Mouse (Mus musculus) retina, embryonic 14.5 days (tissue): ENCODE results near the gene Igfbp5.

Source experiments
- DNase-seq: peaks from one replicate; pipeline ENCODE4 v3.0.0-alpha.2; 2015; ENCODE audit warnings: low spot score

The Igfbp5 gene

GRCm38 (mm10) chr1:72874287-72875211, at the start of gene Igfbp5:
Igfbp5 (minus strand) TSS chr1:72874884.
- peak; percentile 62 for DNase-seq

- no peak for DNase-seq
These were observed 40.1 kb upstream of the Igfbp5 start for GRCm38 (mm10) chr1:72914815-72915214.

- DNase-seq: no peak
These were observed 38.4 kb upstream of the Igfbp5 start for GRCm38 (mm10) chr1:72913073-72913472.

- DNase-seq: no peak
These were observed 21.1 kb upstream of the Igfbp5 start for GRCm38 (mm10) chr1:72895821-72896220.

GRCm38 (mm10) chr1:72887910-72888309, 13.2 kb upstream of the Igfbp5 start:
- DNase-seq: no peak

GRCm38 (mm10) chr1:72885819-72886169, 11.1 kb upstream of the Igfbp5 start:
- no peak for DNase-seq

GRCm38 (mm10) chr1:72885111-72885818, 10.6 kb upstream of the Igfbp5 start:
- DNase-seq: no peak

GRCm38 (mm10) chr1:72879319-72879634, 4.6 kb upstream of the Igfbp5 start:
- no peak for DNase-seq

DNA sequence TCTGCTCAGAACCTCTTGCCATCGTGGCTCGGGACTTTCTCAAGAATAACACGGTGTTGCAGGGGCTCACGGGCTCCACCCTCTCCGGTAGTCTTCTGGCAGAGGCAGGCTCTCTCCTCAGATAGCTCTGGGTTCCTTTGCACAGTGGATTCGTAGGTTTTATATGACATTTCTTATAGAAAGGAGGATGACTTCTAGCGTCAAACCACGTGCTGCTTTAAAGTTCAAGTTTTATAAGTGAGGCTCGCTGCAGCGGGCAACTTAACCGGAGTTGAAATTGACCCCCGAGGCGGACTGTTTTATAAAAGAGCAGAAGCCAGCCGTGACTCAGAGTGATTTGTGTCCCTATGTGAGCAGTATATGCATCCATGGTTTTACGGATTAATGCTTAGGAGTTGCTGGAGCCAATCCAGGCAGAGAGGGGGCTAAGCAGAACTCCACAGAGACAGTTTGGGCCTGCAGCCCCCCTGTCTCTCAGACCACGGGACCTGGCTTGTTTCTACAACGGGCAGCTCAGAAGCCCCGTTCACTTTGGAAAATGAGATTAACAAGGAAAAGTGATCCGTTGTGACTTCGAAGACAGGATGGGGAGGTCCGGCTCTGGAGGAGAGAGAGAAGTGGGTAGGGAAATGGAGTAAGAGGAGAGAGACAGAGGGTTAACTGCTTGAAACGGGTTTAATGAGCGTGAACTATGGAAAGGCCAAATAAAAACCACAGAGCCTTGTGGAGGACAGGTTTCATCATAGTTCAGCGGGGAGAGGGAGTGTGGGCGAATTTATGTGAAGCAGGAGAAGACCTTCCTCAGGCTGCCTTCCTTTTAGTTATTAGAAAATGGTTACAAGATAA, 4.0 kb upstream of the Igfbp5 start:
- DNase-seq: no peak

GRCm38 (mm10) chr1:72877892-72878291, 3.2 kb upstream of the Igfbp5 start:
- DNase-seq: peak; percentile 71

DNA sequence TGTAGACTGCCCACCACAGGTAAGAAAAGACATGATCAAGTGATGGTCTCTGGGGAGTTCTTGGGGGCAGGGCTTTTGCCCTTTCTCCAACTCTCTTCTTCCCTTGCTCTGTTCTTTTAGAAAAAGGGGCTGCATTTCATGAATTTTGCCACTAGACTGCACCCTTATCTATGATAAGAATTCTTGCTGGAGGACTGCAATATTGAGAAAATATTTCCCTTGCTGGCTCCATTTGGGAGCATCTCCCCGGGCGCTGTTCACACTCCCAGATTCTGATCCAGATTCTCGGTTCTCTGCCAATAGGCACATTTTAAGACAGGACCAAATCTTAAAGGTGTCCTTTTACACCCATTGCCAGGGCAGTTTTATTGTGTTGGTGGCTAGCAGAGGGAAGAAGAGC, 1.4 kb upstream of the Igfbp5 start:
- peak; percentile 43 for DNase-seq

GRCm38 (mm10) chr1:72875708-72876107, 1.0 kb upstream of the Igfbp5 start:
- no peak for DNase-seq

DNA sequence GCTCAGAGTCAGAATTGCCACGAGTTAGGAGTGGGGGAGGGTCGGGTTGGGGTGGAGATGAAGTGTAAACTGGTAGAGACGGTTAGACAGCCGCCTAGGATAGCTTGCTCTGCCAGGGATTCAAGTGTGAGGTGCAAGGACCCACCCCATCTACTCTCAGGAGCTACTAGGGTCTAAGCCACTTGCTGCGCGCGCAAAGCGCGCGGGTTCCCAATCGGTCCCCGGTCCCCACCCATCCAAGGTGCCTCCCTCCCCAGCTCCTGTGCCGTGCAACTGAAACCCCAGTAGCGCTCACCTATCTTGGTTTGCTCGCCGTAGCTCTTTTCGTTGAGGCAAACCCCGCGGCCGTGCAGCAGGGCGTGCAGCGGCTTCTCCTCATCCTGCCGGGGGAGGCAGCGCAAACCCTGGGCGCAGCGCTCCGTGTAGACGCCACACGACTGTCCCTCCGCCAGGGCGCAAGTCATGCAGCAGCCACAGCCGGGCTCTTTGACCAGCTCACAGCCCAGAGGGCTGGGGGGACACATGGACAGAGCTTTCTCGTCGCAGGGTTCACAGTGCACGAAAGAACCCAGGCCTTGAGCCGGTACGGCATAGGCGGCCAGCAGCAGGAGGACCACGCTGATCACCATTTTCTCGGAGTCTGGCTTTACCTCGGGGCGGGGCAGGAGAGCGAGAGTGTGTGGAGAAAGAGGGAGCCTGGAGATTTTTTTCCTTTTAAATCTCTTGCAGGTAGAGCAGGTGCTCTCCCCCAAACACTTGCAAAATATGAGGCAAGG, 985 bp downstream of the Igfbp5 start:
- peak; percentile 66 for DNase-seq

DNA sequence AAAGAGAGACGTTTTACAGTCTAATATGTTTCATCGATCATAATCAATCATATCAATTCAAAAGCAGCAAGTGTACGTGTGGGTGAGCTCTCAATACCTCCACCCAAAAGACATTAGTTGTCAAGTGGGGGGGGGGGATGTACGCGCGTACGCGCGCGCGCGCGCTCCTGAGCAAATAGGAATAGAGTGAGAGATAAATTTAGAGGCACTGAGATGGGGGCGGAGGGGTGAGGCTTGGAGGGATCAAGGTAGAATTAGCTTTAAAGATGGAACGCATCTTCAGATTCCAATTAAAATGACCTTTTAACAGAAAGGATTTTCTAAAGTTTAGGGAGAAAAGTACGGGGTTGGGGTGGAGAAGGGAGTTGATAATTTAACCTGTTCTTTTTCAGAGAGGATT, 1.6 kb downstream of the Igfbp5 start:
- DNase-seq: no peak

- DNase-seq: peak; percentile 92
These were observed 2.2 kb downstream of the Igfbp5 start for GRCm38 (mm10) chr1:72872521-72872920.

- DNase-seq: peak; percentile 61
These were observed 2.8 kb downstream of the Igfbp5 start for GRCm38 (mm10) chr1:72871697-72872411.

DNA sequence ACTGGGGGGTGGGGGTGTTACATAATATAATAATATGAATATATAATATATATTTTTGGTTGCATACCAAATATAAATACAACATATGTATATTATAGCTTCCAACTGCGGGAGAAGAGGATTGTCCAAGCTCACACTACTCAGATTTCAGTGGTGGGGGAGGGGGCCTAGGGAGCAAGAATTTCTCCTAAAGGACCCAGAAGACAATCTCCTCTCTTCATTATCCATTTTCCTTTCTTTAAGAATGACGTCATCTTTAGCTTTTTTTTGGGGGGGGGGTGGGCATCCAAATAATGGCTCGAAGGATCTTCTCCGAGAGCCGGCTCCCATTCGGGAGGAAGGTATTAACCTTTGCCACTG, 3.4 kb downstream of the Igfbp5 start:
- DNase-seq: no peak

- peak; percentile 84 for DNase-seq
These were observed 3.9 kb downstream of the Igfbp5 start for GRCm38 (mm10) chr1:72870615-72871336.

DNA sequence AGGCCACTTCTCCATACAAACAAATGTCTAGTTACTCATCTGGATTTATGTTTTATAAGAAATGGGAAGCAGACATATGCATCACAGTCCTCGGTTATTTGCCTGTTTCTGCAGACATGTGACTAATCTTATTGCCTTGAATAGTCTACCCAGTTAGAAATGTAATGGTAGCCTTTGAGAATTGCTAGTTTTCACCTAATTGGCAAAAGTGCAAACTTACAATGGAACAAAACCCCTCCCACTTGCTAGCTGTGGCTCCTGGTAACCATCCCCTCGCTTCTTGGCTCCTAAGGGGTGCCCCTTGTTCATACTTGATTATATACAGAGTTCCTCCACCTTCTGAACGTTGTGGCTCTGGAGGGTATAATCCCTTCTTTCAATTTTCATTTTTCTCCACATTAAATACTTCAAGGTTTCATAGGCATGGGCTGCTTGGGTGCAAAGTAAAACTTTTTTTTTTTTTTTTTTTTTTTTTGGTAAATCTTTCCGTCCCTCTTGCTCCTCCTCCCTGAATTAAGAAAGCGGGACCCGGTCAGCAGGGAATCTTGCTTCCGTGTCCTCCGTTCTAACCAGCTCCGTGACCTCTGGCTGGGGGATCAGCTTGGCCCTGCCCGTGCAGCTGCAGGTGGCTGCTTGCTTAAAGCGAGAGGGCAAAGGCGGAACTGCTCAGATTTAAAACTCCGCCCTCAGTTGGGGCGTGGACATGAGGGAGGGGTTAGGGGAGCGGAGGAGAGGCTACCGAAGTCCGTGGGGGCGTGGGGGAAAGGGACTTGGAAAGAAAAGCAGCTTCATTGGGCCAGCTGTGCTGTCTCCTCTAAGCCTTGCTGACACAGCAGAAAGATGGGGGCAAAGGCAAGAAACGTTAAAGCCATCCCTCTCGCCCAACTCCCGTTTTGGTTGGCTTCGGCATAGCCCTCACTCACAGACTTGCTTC, 4.7 kb downstream of the Igfbp5 start:
- peak; percentile 80 for DNase-seq
